Mouse (Mus musculus) myocyte (in vitro differentiated cells): ENCODE measurements around the gene Srsf4. TPM values are rescaled to one million over a fixed set of nuclear protein-coding genes. Genes with fewer than 3 reads are reported as not detected.
A peak's percentile ranks its signal among the peaks of the same experiment; 100 is the strongest.

ENCODE experiments used
- H3K27me3 ChIP-seq: one replicate; pipeline ENCODE4 v1.6.1; 2011; ENCODE audit not compliant: control insufficient read depth, insufficient read depth, insufficient read length
- H3K36me3 ChIP-seq: one replicate; pipeline ENCODE4 v1.6.1; 2011; ENCODE audit not compliant: control insufficient read depth, insufficient read depth
- H3K4me2 ChIP-seq: one replicate; pipeline ENCODE4 v1.6.1; 2011; ENCODE audit warnings: low read depth, control low read depth
- H3K4me3 ChIP-seq: one replicate; pipeline ENCODE4 v1.5.1; 2011; ENCODE audit warnings: mild to moderate bottlenecking, control low read depth, moderate library complexity
- H3K79me2 ChIP-seq: one replicate; pipeline ENCODE4 v1.6.1; 2011; ENCODE audit not compliant: control insufficient read depth, insufficient read depth
- H3ac ChIP-seq: one replicate; pipeline ENCODE4 v1.6.1; 2011; ENCODE audit not compliant: control insufficient read depth, insufficient read length
- CEBPB ChIP-seq: IDR thresholded peaks from 2 replicates; pipeline ENCODE4 v1.6.1; 2011; ENCODE audit warnings: mild to moderate bottlenecking, moderate library complexity; ENCODE audit not compliant: poor library complexity, insufficient read depth, severe bottlenecking
- E2F4 ChIP-seq: IDR thresholded peaks from one replicate; pipeline ENCODE4 v1.6.1; 2011; ENCODE audit warnings: mild to moderate bottlenecking, control low read depth, moderate library complexity; ENCODE audit not compliant: insufficient read depth
- MAX ChIP-seq: IDR thresholded peaks from one replicate; pipeline ENCODE4 v1.6.1; 2011; ENCODE audit warnings: low read depth, mild to moderate bottlenecking, control low read depth
- MYOD1 ChIP-seq, 3 experiments: IDR thresholded peaks; one replicate each; pipeline ENCODE4 v1.6.1; 2011; ENCODE audit warnings: control low read depth in 2 of 3, low read depth in 2 of 3, mild to moderate bottlenecking in 2 of 3, moderate library complexity in 1 of 3; ENCODE audit not compliant: insufficient read length in 2 of 3, control insufficient read depth in 1 of 3
- MYOG ChIP-seq, 3 experiments: IDR thresholded peaks; one replicate each; pipeline ENCODE4 v1.6.1; 2011; ENCODE audit warnings: control low read depth in 2 of 3, low read depth in 2 of 3, mild to moderate bottlenecking in 2 of 3; ENCODE audit not compliant: insufficient read length in 2 of 3, control insufficient read depth in 1 of 3, insufficient read depth in 1 of 3
- POLR2A ChIP-seq: IDR thresholded peaks from one replicate; pipeline ENCODE4 v1.6.1; 2011; ENCODE audit warnings: low read depth, mild to moderate bottlenecking, control low read depth, moderate library complexity; ENCODE audit not compliant: insufficient read length
- POLR2AphosphoS2 ChIP-seq: IDR thresholded peaks from one replicate; pipeline ENCODE4 v1.6.1; 2011; ENCODE audit warnings: low read depth, control low read depth; ENCODE audit not compliant: insufficient read length
- REST ChIP-seq: IDR thresholded peaks from one replicate; pipeline ENCODE4 v1.6.1; 2011; ENCODE audit warnings: mild to moderate bottlenecking, control low read depth, moderate library complexity; ENCODE audit not compliant: insufficient read depth, insufficient read length
- SRF ChIP-seq: IDR thresholded peaks from one replicate; pipeline ENCODE4 v1.6.1; 2011; ENCODE audit warnings: low read depth; ENCODE audit not compliant: control insufficient read depth, insufficient read length
- TCF12 ChIP-seq: IDR thresholded peaks from one replicate; pipeline ENCODE4 v1.6.1; 2011; ENCODE audit warnings: mild to moderate bottlenecking, control low read depth; ENCODE audit not compliant: poor library complexity, insufficient read depth, severe bottlenecking
- TCF3 ChIP-seq: IDR thresholded peaks from one replicate; pipeline ENCODE4 v1.6.1; 2011; ENCODE audit warnings: low read depth, control low read depth; ENCODE audit not compliant: insufficient read length
- USF1 ChIP-seq: IDR thresholded peaks from one replicate; pipeline ENCODE4 v1.6.1; 2011; ENCODE audit warnings: low read depth, mild to moderate bottlenecking, control low read depth, moderate library complexity
- polyA plus RNA-seq: library from polyadenylated mRNA; unstranded; fragments of >200 nt; fragmentation: generic; extraction: Trizol; gene quantifications from one replicate; pipeline ENCODE4 v1.2.1, GENCODE M21; 2012; ENCODE audit warnings: missing spikeins

Gene Srsf4
- polyA plus RNA-seq, result 33.5 TPM

GRCm38 (mm10) chr4:131873293-131874168 lies at the start of gene Srsf4:
Gene Srsf4 (plus strand): TSS chr4:131873617.
- Histone ChIP-seq H3K27me3 (no peaks in the 10 kb centered on the region), H3K4me2 (peak within 1 kb of the TSS; percentile 92), H3K79me2 (peaks cover 49% of the 10 kb centered on the region), H3K4me3 (peak within 1 kb of the TSS; percentile 87), H3ac (peak within 1 kb of the TSS; percentile 81), H3K36me3 (no peaks in the 10 kb centered on the region)
- TF ChIP-seq REST (no peak), MYOG (IDR thresholded peaks at IDR 0.05; ENCODE audit: control insufficient read depth in 1 of 3, insufficient read depth in 1 of 3, insufficient read length in 2 of 3, low read depth in 2 of 3) (peak in 2 of 3 experiments; percentile 89), USF1 (no peak), CEBPB (no peak), E2F4 (peak; percentile 71), MAX (no peak), TCF12 (no peak), POLR2AphosphoS2 (peak; percentile 78), MYOD1 (IDR thresholded peaks at IDR 0.05; ENCODE audit: control insufficient read depth in 1 of 3, insufficient read length in 2 of 3, low read depth in 2 of 3) (peak in 2 of 3 experiments; percentile 88 to 96), SRF (no peak), TCF3 (no peak), POLR2A (peak; percentile 78)

GRCm38 (mm10) chr4:131824939-131825338 lies 48.5 kb upstream of the Srsf4 start:
- H3K27me3 ChIP-seq, result peaks cover 14% of the 10 kb centered on the region
- no peak overlapping the region for H3K4me3 ChIP-seq
- H3K36me3 ChIP-seq, result no peaks in the 10 kb centered on the region
- H3ac ChIP-seq, result no peak overlapping the region
- no peak for TF ChIP-seq E2F4
- TF ChIP-seq TCF12, result no peak
- TF ChIP-seq MYOG (IDR thresholded peaks at IDR 0.05; ENCODE audit: control insufficient read depth in 1 of 3, insufficient read depth in 1 of 3, insufficient read length in 2 of 3, low read depth in 2 of 3), result no peak
- TF ChIP-seq POLR2A, result no peak
- no peak for TF ChIP-seq TCF3
- no peak for TF ChIP-seq USF1
- no peak for TF ChIP-seq SRF
- TF ChIP-seq REST, result no peak
- TF ChIP-seq POLR2AphosphoS2, result no peak
- TF ChIP-seq MYOD1 (IDR thresholded peaks at IDR 0.05; ENCODE audit: control insufficient read depth in 1 of 3, insufficient read length in 2 of 3, low read depth in 2 of 3), result no peak
- no peak for TF ChIP-seq MAX
- no peak overlapping the region for H3K4me2 ChIP-seq
- H3K79me2 ChIP-seq, result no peaks in the 10 kb centered on the region

- Histone ChIP-seq H3ac (no peak overlapping the region), H3K27me3 (peaks cover 5% of the 10 kb centered on the region), H3K4me3 (peak overlapping the region; percentile 7), H3K4me2 (no peak overlapping the region), H3K36me3 (no peaks in the 10 kb centered on the region), H3K79me2 (no peaks in the 10 kb centered on the region)
- TF ChIP-seq MAX (no peak), SRF (no peak), MYOD1 (IDR thresholded peaks at IDR 0.05; ENCODE audit: control insufficient read depth in 1 of 3, insufficient read length in 2 of 3, low read depth in 2 of 3) (no peak), TCF3 (no peak), CEBPB (no peak), USF1 (no peak), TCF12 (no peak), MYOG (IDR thresholded peaks at IDR 0.05; ENCODE audit: control insufficient read depth in 1 of 3, insufficient read depth in 1 of 3, insufficient read length in 2 of 3, low read depth in 2 of 3) (no peak), POLR2A (no peak), E2F4 (no peak), POLR2AphosphoS2 (no peak), REST (no peak)
Observed at GRCm38 (mm10) chr4:131825830-131826229, 47.6 kb upstream of the Srsf4 start.

- TF ChIP-seq CEBPB, result peak; percentile 91
- no peak for TF ChIP-seq MYOG (IDR thresholded peaks at IDR 0.05; ENCODE audit: control insufficient read depth in 1 of 3, insufficient read depth in 1 of 3, insufficient read length in 2 of 3, low read depth in 2 of 3)
- H3K4me3 ChIP-seq, result peak overlapping the region; percentile 7
- peaks cover 6% of the 10 kb centered on the region for H3K27me3 ChIP-seq
- H3ac ChIP-seq, result no peak overlapping the region
- no peaks in the 10 kb centered on the region for H3K36me3 ChIP-seq
- H3K79me2 ChIP-seq, result no peaks in the 10 kb centered on the region
- peak overlapping the region; percentile 49 for H3K4me2 ChIP-seq
Observed at GRCm38 (mm10) chr4:131826905-131827304, 46.5 kb upstream of the Srsf4 start.

GRCm38 (mm10) chr4:131829123-131829522 lies 44.3 kb upstream of the Srsf4 start:
- H3K4me2 ChIP-seq, result no peak overlapping the region
- no peak for TF ChIP-seq E2F4
- TF ChIP-seq USF1, result no peak
- no peak for TF ChIP-seq CEBPB
- TF ChIP-seq TCF3, result no peak
- no peak for TF ChIP-seq SRF
- no peak for TF ChIP-seq POLR2AphosphoS2
- no peak for TF ChIP-seq MYOG (IDR thresholded peaks at IDR 0.05; ENCODE audit: control insufficient read depth in 1 of 3, insufficient read depth in 1 of 3, insufficient read length in 2 of 3, low read depth in 2 of 3)
- no peak overlapping the region for H3ac ChIP-seq
- H3K4me3 ChIP-seq, result no peak overlapping the region
- H3K27me3 ChIP-seq, result peaks cover 12% of the 10 kb centered on the region
- no peaks in the 10 kb centered on the region for H3K36me3 ChIP-seq
- no peaks in the 10 kb centered on the region for H3K79me2 ChIP-seq
